ENCODE assay signal across 11 mouse cellular contexts in genomic region chr8:94594211-94594610, GRCm38 (mm10). TPM values are rescaled to one million over a fixed set of nuclear protein-coding genes. Genes with fewer than 3 reads are reported as not detected.
A peak's percentile ranks its signal among the peaks of the same experiment; 100 is the strongest.
DNase-seq lines count a peak whose midpoint lies in the region; ATAC-seq lines count a peak whose summit lies in the region.
"Had no signal": no experiment of that assay in that cellular context is flagged by ENCODE, and none has a peak within 500 bp of the region (broad histone marks: within the 10 kb centered on the region; RNA-seq: fewer than 3 reads in every experiment).

No protein-coding gene starts in this region.

- peak; percentile 49 for ATAC-seq in CD4-positive, CD25-positive, alpha-beta regulatory T cell, adult 4 months
- ATAC-seq: forebrain, embryonic 15.5 days; midbrain, embryonic 15.5 days had no signal

- peak; percentile 35 for DNase-seq in kidney, adult 9 months
- DNase-seq in kidney, postnatal 10 days: no peak
- peak; percentile 34 for DNase-seq in A20 (ENCODE audit: low read depth, low spot score)
- DNase-seq in induced T-regulatory cell, adult 2 months (ENCODE audit: low read depth): peak; percentile 53
- DNase-seq in urinary bladder, postnatal 14 days (ENCODE audit: low spot score): no peak
- no peak for DNase-seq in testis, postnatal 14 days (ENCODE audit: low spot score)
- DNase-seq in adrenal gland, postnatal 25 days: no peak
- DNase-seq: thymus, postnatal 25 days had no signal

RNA-seq across cellular contexts. Expression of gene Rspry1, which starts 7.5 kb away (rescaled TPM):
- polyA plus RNA-seq in CD4-positive, CD25-positive, alpha-beta regulatory T cell, adult 4 months (2017; shearing (Covaris generic)): 10 to 100 TPM; 25.3 to 29.6 TPM
- 22.6 and 23.0 TPM in 2 replicates for total RNA-seq in adrenal gland, postnatal 25 days (2021)

RNA-seq across cellular contexts. Expression of gene Fam192a, which starts 7.6 kb away (rescaled TPM):
- polyA plus RNA-seq in CD4-positive, CD25-positive, alpha-beta regulatory T cell, adult 4 months (2017; shearing (Covaris generic)): 10 to 100 TPM; 80.6 to 84.1 TPM
- 39.8 and 49.6 TPM in 2 replicates for total RNA-seq in adrenal gland, postnatal 25 days (2021)

Comparison
In these comparisons a context has a peak if more than half of its experiments do, and no peak if none do; other contexts are left out.
1. DNase-seq: peak in kidney, adult 9 months (single experiment), A20 (single experiment) and induced T-regulatory cell, adult 2 months (single experiment); none in kidney, postnatal 10 days (single experiment), urinary bladder, postnatal 14 days (single experiment), testis, postnatal 14 days (single experiment) and adrenal gland, postnatal 25 days (single experiment).